Mouse (Mus musculus): ENCODE data around the gene Ofcc1.
A peak's percentile ranks its signal among the peaks of the same experiment; 100 is the strongest.

Gene Ofcc1

GRCm38 (mm10) chr13:40243821-40244220, 117.4 kb downstream of the Ofcc1 start:
- no peak for DNase-seq (ENCODE audit: low read depth, low spot score)

GRCm38 (mm10) chr13:40236356-40236755, 124.9 kb downstream of the Ofcc1 start:
- no peak for DNase-seq (ENCODE audit: low read depth, low spot score)

- no peak for DNase-seq (ENCODE audit: low read depth, low spot score)
Observed at GRCm38 (mm10) chr13:40208314-40208713, 152.9 kb downstream of the Ofcc1 start.

GRCm38 (mm10) chr13:40181786-40182185, 179.5 kb downstream of the Ofcc1 start:
- DNase-seq (ENCODE audit: low read depth, low spot score), result no peak

GRCm38 (mm10) chr13:40171775-40172174, 189.5 kb downstream of the Ofcc1 start:
- no peak for DNase-seq (ENCODE audit: low read depth, low spot score)

- peak; percentile 20 for DNase-seq (ENCODE audit: low read depth, low spot score)
Observed at GRCm38 (mm10) chr13:40167871-40168270, 193.4 kb downstream of the Ofcc1 start.

GRCm38 (mm10) chr13:40155466-40155865, 205.8 kb downstream of the Ofcc1 start:
- DNase-seq (ENCODE audit: low read depth, low spot score), result no peak

GRCm38 (mm10) chr13:40139906-40140305, 221.3 kb downstream of the Ofcc1 start:
- no peak for DNase-seq (ENCODE audit: low read depth, low spot score)

GRCm38 (mm10) chr13:40136096-40136495, 225.2 kb downstream of the Ofcc1 start:
- DNase-seq (ENCODE audit: low read depth, low spot score), result no peak

GRCm38 (mm10) chr13:40135670-40136069, 225.6 kb downstream of the Ofcc1 start:
- no peak for DNase-seq (ENCODE audit: low read depth, low spot score)

- DNase-seq (ENCODE audit: low read depth, low spot score), result no peak
Observed at GRCm38 (mm10) chr13:40123868-40124267, 237.4 kb downstream of the Ofcc1 start.

- DNase-seq (ENCODE audit: low read depth, low spot score), result no peak
Observed at GRCm38 (mm10) chr13:40112336-40112735, 248.9 kb downstream of the Ofcc1 start.

GRCm38 (mm10) chr13:40076236-40076635, 285.0 kb downstream of the Ofcc1 start:
- no peak for DNase-seq (ENCODE audit: low read depth, low spot score)

GRCm38 (mm10) chr13:40074850-40075416, 286.3 kb downstream of the Ofcc1 start:
- DNase-seq (ENCODE audit: low read depth, low spot score), result no peak

GRCm38 (mm10) chr13:40070004-40070403, 291.2 kb downstream of the Ofcc1 start:
- no peak for DNase-seq (ENCODE audit: low read depth, low spot score)

GRCm38 (mm10) chr13:40061281-40061680, 300.0 kb downstream of the Ofcc1 start:
- DNase-seq (ENCODE audit: low read depth, low spot score), result no peak

GRCm38 (mm10) chr13:40037881-40038280, 323.4 kb downstream of the Ofcc1 start:
- no peak for DNase-seq (ENCODE audit: low read depth, low spot score)

- DNase-seq (ENCODE audit: low read depth, low spot score), result no peak
Observed at GRCm38 (mm10) chr13:40036981-40037765, 324.1 kb downstream of the Ofcc1 start.

GRCm38 (mm10) chr13:40029426-40029825, 331.8 kb downstream of the Ofcc1 start:
- DNase-seq (ENCODE audit: low read depth, low spot score), result no peak

GRCm38 (mm10) chr13:40028827-40029226, 332.4 kb downstream of the Ofcc1 start:
- no peak for DNase-seq (ENCODE audit: low read depth, low spot score)

- DNase-seq (ENCODE audit: low read depth, low spot score), result no peak
Observed at GRCm38 (mm10) chr13:40025816-40026215, 335.4 kb downstream of the Ofcc1 start.

- DNase-seq (ENCODE audit: low read depth, low spot score), result no peak
Observed at GRCm38 (mm10) chr13:40023201-40023777, 338.0 kb downstream of the Ofcc1 start.

- no peak for DNase-seq (ENCODE audit: low read depth, low spot score)
Observed at GRCm38 (mm10) chr13:40022609-40023008, 338.6 kb downstream of the Ofcc1 start.

All from embryo, embryonic 11.5 days (tissue).